Mouse (Mus musculus) spleen, adult 12 weeks (tissue): ENCODE results near the gene Arrdc5.
A peak's percentile ranks its signal among the peaks of the same experiment; 100 is the strongest.

Experiments
- DNase-seq: peaks from one replicate; pipeline ENCODE4 v3.0.0; 2022; ENCODE audit warnings: low spot score

Arrdc5 gene

DNA sequence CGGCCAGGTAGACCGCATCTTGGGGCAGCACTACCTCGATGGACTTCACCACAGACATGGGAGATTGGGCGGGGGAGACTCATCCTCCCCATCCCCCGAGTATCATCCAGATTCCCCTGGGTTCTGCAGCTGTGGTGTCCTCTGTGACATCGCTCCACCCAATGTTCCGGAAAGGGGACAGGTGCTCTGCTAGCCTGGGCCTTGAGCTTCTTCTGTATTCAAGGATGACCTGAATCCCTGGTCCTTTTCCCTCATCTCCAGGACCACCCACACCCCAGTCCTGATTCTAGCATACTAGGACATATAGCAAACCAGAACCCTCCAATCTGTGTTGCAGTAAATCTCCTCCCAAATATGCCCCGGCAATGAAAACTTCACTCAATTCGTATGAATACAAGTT, at the start of gene Arrdc5:
TSS of gene Arrdc5 (minus strand) at position 101 of the 400 bp plus-strand sequence.
- DNase-seq = no peak

DNA sequence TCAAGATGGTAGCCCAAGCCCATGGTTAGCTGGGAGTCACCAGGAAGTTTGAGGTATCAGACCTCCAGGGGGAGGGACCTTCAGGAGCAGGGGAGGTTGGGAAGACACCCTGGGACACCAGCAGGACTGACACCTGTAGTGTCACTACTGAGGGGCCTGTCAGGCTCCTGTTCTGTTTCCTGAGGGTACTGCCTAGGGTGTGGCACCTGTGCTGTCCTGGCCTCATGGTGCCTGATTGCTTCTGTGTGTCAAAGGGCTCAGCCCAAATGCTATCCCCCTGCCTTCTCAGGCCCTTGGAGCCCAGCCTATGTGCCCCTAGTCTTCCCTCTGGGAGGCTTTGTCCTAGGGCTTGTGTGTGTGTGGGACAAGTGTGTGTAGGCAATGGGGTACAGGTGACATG, 48.5 kb upstream of the Arrdc5 start:
- DNase-seq = no peak

DNA sequence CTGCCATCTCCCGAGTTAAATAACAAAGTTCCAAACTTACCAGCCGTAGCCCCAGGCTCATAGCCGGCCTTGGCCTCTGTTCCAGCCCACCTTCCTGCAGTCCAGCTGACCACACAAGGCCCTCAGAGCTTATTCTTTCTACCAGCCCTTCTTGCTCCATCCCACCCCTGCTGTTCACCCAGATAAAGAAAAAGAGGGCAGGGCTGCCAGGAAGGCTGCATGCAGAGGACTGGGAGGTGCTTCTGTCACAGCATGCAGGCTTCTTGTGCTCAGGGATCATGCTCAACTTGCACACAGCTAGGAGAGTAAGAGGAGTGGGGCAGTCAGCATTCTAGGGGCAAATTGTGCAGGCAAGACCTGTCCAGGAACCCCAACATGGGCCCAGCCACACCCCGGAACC, 48.0 kb upstream of the Arrdc5 start:
- no peak for DNase-seq

GRCm38 (mm10) chr17:56345364-56345763, 45.3 kb upstream of the Arrdc5 start:
- DNase-seq = no peak

DNA sequence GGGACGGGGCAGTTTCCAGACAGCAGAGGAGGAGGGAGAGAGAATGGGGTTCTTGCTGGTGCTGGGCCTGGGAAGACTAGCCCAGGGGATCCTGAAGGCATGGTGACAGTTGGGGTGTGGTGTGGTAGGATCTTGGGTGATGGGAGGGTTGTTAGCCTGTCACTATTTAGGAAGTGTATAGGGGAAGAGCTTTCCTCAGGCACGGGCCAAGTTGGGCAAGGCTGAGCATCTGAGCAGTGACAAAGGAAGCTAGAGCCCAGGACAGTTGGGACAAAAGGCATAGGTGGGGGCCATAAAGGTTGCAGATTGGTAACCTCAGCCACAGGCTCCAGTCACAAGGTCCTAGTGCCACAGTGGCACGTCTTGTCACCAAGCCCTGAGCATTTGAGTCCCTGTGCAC, 43.4 kb upstream of the Arrdc5 start:
- DNase-seq = no peak

GRCm38 (mm10) chr17:56340717-56341116, 40.6 kb upstream of the Arrdc5 start:
- no peak for DNase-seq

GRCm38 (mm10) chr17:56338909-56339308, 38.8 kb upstream of the Arrdc5 start:
- peak; percentile 31 for DNase-seq

- DNase-seq = no peak
Observed at GRCm38 (mm10) chr17:56337791-56338190, 37.7 kb upstream of the Arrdc5 start.

DNA sequence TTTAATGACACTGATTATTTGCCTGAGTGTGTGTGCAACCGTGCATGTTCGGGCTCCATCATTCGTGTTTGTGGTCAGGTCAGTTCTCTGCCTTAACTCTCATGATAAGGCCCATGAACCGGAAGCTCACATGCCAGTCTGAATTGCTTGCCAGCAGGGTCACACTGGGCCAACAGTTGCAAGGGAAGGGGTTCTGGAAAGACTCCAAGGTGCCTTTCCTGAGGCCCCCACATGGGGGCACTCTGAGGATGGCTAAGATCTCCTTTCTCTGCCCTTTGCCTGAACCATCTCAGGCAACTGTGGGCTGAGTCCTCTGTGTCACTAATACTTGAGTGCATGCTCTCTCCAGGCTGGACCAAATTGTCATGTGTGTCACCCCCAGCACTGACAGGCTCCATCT, 37.1 kb upstream of the Arrdc5 start:
- DNase-seq = peak; percentile 33

GRCm38 (mm10) chr17:56332987-56333386, 32.9 kb upstream of the Arrdc5 start:
- DNase-seq = no peak

DNA sequence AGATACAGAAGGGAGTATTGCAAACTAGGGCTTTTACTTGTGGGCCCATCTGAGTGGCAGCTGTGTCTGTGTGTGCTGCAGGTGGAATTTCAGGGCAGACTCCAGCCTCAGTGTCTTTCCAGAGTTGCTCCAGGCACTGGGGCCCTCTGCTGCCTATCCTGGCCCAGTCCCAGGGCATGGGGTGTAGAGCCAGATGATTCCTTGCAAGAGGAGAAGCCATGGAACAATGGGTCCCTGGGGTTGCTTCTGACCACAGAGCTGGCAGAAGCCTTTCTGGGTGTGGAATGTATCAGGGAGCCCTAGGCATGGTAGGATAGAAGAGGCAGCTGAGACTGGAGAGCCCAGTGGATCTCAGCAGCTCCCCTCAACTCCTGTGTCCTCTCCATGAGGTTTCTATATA, 31.2 kb upstream of the Arrdc5 start:
- no peak for DNase-seq

- DNase-seq = no peak
Observed at GRCm38 (mm10) chr17:56330345-56330744, 30.3 kb upstream of the Arrdc5 start.

DNA sequence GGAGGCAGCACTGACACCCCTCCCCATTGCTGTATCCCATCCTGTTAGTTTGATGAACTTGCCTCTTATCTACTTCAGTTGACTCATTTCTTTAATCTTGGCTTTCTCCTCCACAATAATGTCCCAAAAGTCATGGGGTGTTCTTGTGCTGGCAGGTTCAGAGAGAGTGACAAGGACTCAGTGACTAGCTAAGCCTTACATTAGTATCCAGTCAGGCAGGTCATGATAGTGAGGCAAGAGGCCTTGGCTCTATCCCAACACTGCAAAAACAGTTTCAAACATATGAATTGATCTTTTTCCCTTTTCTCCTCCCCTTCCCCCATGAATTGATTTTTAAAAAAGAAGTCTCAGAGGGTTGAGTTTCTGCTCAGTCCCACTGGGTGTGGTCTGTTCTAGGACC, 29.2 kb upstream of the Arrdc5 start:
- DNase-seq = no peak

GRCm38 (mm10) chr17:56326153-56327147, 26.4 kb upstream of the Arrdc5 start:
- no peak for DNase-seq

- peak; percentile 98 for DNase-seq
Observed at GRCm38 (mm10) chr17:56325450-56326152, 25.5 kb upstream of the Arrdc5 start, which contains the start of gene Kdm4b. Gene Kdm4b, plus strand, starts transcription at chr17:56326062.

DNA sequence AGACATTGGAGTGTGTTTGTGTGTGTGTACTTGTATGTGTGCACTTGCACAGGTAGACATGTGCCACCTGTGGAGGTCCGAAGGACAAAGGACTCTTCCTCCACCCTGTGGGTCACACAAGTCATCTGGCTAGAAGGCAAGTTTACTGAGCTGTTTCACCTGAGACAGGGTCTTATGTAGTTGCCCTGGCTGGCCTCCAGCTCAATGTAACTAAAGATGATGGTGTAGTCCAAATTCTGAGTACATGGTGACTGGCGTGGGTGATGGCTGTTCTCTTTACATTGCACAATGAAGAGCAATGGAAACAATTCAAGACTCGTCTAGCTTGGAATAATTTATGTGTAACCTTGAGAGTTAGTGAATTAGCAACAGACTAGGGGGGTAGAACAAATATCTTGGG, 24.3 kb upstream of the Arrdc5 start:
- DNase-seq = no peak

- no peak for DNase-seq
Observed at GRCm38 (mm10) chr17:56309191-56309945, 9.3 kb upstream of the Arrdc5 start.

DNA sequence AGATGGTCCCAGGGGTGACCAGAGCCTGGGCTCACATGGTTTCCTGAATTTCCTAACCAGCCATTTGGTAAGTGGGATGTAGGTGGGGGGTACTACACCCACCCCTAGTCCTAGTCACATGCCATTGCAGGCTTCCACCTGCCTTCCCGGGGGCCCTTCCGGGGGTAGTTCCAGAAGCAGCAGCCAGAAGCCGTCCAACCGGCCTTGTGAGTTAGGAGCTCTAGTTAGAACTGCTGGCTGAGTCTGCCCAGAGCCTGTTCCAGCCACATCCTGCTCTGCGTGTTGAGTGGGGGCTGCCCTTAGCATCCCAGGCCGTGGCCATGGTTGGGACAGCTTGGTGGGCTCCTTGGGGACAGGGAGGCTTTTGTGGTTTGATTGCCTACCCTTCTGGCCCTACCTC, 8.0 kb upstream of the Arrdc5 start:
- no peak for DNase-seq

GRCm38 (mm10) chr17:56305826-56306225, 5.7 kb upstream of the Arrdc5 start:
- DNase-seq = no peak

DNA sequence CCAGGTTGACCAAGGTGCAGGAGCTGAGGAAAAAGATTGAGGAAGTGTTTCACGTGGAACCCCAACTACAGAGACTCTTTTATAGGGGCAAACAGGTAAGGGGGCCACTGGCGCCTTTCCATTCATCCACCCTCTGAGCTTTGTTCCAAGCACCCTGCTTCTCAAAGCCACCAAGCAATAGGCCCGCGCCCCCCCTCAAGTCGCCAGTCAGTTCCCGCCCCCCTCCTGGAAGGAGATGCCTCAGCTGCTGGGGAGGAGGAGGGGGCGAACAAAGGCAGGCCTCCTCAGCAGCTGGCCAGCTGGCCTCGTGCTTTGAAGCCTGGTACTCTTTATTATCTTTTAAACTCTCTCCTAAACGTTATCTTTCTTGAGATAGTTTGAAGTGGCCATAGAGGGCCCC, 5.1 kb upstream of the Arrdc5 start:
- DNase-seq = no peak

GRCm38 (mm10) chr17:56304718-56305117, 4.6 kb upstream of the Arrdc5 start:
- no peak for DNase-seq

GRCm38 (mm10) chr17:56303847-56304586, 3.9 kb upstream of the Arrdc5 start:
- peak; percentile 96 for DNase-seq
